Mouse (Mus musculus) regulatory T cell (primary cell): ENCODE measurements at regions not wholly inside any gene's neighbourhood (a gene's known extent, or its start where the extent isn't known, plus 50 kb on each side); places are given as distances from the start of the nearest gene placed in this dataset.

ENCODE experiments used
- in situ Hi-C: fragments of 300-600 bp; cut with MboI, MseI; formaldehyde crosslinking; loops from one replicate; pipeline ENCODE4 v1.15.1; 2025; ENCODE audit warnings: high pct_unique_total_duplicates

DNA sequence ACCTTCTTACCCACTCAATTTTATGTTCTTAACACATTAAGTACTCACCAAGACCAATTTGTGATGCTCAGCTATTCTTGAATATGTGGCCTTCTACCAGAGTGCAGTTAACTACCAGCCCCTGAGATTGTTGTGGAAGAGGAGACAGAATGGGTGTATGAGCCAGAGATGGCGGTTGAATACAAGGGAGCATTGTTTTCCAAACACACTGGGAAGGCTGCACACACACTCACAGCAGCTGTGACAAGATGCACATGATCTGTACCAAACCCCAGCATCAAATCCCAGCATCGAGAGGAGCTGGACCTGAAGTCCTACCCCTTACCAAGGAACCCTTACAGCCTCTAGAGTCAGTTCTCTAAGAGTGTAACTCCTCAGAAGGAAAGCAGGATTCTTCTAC lies 91.4 kb upstream of the Wscd1 start:
- in situ Hi-C loops, result no loop called here

DNA sequence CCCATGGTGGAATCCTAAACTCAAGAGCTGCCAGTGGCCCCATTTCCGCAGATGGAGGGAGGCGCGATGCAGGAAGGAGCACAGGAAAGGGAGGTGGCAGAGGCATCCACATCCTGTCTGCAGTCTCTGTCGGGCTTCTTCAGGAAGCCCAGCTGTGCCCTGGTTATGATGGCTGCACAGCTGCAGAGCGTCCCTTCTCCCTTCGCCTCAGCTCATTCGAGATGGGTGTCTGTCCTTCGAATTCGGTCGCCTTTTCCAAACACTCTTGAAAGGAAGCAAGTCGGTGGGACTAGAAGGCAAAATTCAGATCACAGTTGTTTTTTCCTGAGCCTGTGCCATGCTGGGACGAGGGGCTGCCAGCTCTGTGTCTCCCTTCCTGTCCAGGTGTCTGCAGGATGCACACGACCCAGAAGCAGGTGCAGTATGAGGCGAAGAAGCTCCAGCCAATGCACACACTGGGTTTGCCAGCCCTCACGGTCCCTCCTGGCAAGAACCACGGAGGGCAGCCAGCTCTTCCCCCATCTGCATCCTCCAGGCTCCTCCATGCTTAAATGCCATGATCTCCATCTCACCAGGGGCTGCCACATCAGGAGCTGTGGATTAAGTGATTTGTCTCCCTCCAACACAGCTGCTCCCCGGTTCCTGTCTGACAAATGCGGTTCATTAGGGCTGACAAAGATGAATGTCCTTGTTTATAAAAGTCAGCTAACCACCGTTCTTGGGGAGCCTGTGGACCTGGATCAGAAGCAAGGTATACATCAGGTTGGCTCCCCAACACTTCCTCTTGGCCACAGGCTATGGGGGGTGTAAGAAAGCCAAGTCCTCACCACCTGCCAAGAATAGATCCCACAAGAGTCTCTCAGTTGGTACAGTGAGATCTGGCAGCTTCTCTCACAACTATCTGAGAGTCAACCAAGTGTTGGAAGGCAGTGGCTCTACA lies 79.3 kb upstream of the Wscd1 start:
- in situ Hi-C loops, result no loop called here

DNA sequence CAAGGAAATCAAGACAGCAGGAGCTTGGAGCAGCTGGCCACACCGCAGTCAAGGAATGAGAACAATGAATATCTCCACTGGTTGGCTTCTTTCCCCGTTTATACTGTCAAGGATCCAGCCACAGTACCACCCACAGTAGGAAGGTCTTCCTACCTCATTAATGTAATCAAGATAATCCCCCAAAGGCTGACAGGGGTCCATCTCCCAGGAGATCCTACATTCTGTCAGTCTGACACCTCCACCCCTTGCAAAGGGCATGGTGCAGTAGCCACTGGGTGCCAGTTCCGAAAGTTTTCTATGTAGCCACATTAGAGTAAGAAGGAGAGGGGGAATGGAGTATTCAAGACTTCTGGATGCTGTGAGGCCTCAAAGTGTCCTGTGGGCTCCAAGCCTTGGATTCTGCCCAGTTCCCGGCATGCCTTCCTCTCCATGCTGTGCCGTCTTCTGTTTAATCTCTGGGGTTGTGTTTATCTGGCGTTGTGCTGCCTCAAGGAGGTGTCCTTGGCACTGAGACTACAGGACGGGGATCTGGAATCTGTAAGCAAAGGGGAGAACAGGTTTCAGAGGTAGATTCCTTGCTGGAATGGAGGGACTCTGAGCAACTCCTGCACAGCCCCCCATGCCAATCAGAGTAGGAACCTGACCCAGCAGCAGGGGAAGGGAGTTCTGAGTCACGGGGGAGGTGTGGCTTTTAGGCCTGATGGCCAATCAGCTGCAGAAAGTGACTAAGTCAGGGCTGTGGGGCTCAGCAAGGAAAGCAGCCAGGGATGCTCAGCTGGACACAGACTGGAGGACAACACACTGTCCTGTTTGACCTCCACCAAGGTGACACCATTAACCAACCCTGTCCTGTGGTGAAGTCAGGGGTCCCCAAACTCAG lies 77.3 kb upstream of the Wscd1 start:
- in situ Hi-C loops, result no loop called here

DNA sequence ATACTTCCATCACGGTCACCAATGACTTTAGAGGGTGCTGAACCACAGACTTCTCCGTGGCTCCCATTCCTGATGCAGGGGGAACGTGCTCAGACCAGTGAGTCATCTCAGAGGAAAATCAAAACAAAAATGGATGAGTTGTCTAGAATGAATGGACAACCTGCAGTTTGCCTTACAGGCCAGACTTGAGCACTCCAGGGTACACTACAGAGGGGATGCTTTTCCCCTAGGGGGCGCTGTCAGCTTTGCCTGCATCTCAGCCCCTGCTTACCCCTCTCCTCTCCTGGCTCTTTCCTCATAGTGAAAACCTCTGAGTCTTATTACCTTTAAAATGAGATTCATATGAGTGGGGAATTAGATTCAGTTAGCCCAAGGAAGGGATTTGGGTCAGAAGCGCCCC lies 75.4 kb upstream of the Wscd1 start:
- in situ Hi-C loops, result no loop called here

DNA sequence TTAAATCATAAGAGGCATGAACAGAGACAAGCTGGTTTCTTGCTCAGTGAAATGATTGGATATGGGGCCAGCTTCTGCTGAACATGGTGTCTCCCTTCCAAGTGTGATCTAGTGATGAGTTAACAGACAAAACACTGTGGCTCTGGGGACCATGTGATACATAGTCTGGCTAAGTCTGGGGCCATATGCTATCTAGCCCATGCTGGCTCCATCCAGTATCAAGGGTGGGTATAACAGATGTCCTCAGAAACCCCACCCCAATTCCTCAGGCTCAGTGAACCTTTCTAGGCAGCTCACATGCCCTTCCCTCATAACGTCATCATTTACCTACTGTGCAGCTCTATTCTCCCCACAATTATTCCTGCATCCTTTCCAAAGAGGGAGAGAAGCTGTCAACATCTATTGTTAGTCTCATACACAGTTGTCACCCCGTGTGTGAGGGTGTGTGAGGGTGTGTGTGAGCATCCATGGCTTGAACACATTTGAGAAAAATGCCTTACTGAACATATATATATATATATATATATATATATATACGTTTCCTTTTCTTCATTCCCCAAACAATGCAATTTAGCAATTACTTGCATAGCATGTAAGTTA lies 73.9 kb upstream of the Wscd1 start:
- in situ Hi-C loops, result no loop called here

DNA sequence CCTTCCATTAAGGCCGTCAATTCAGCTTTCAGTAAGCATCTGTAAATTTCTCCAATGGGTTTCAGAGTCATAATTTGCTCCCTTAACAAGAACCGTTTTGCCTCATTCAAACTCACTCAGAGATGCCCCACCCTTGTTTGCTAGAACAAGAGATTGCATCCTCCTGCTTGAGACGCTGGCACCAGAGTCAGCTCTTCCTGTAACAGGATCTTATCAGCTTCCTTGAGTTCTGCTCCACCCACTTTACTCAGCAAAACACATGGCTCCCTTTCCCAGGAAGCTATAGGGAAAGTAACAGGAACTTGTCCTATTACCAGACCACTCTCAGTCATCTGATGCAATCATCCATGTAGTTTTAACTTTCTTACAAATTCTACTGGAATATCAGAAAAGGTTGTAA lies 52.7 kb upstream of the Wscd1 start:
- in situ Hi-C loops, result no loop called here

DNA sequence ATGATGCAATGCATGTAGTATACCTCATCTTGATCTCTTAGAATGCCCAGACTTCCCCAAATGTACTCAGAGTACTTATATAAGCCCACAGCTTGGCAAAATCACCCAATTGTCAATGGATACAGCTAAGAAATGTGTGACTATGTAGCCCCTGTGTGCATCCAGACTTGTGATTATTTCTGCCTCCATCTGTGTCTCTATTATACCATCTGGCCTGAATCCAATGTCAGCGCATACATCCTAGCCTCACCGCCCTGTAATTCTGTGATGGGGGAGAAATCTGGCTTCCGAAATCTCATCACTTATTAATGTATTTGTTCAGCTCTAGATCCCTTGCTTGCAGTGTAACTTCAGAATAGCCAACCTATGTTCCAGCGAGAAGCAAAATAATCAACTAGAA lies 50.9 kb upstream of the Wscd1 start:
- in situ Hi-C loops, result no loop called here
